Mouse (Mus musculus) embryonic facial prominence, embryonic 15.5 days (tissue): Measurements from ENCODE around the gene Lrrc30. TPM values are rescaled to one million over a fixed set of nuclear protein-coding genes. Genes with fewer than 3 reads are reported as not detected.
A peak's percentile ranks its signal among the peaks of the same experiment; 100 is the strongest.

ENCODE experiments used
- ATAC-seq: fragments of 200-750 bp; cut with Nextera tagmentation; 2 replicates; pipeline ENCODE4 v1.8.0; 2017; ENCODE audit warnings: low read depth, moderate TSS enrichment; ENCODE audit not compliant: insufficient number of reproducible peaks, low FRiP score, low TSS enrichment
- H3K27ac ChIP-seq: fragments of 300-500 bp; sonication (generic); replicated peaks from 2 replicates; pipeline ENCODE4 v1.5.1; 2015; ENCODE audit warnings: mild to moderate bottlenecking, inconsistent platforms
- H3K27me3 ChIP-seq: fragments of 300-500 bp; sonication (generic); 2 replicates; pipeline ENCODE4 v1.6.1; 2015; ENCODE audit warnings: inconsistent platforms
- H3K36me3 ChIP-seq: fragments of 300-500 bp; sonication (generic); 2 replicates; pipeline ENCODE4 v1.6.1; 2015; ENCODE audit warnings: mild to moderate bottlenecking, inconsistent platforms
- H3K4me1 ChIP-seq: fragments of 300-500 bp; sonication (generic); 2 replicates; pipeline ENCODE4 v1.6.1; 2015; ENCODE audit warnings: inconsistent platforms
- H3K4me2 ChIP-seq: fragments of 300-500 bp; sonication (generic); replicated peaks from 2 replicates; pipeline ENCODE4 v1.6.1; 2015; ENCODE audit warnings: mild to moderate bottlenecking, inconsistent platforms
- H3K4me3 ChIP-seq: fragments of 300-500 bp; sonication (generic); replicated peaks from 2 replicates; pipeline ENCODE4 v1.5.1; 2015; ENCODE audit warnings: mild to moderate bottlenecking, inconsistent platforms
- H3K9ac ChIP-seq: fragments of 300-500 bp; sonication (generic); 2 replicates; pipeline ENCODE4 v1.6.1; 2015; ENCODE audit warnings: inconsistent platforms
- H3K9me3 ChIP-seq: fragments of 300-500 bp; sonication (generic); replicated peaks from 2 replicates; pipeline ENCODE4 v1.6.1; 2016; ENCODE audit warnings: inconsistent platforms
- WGBS: fragments of 180-500 bp; shearing (Covaris S2); methylation state at CpG from one replicate; pipeline ENCODE4 v1.1.7; 2015; 5-methylcytosine and 5-hydroxymethylcytosine counted together
- polyA plus RNA-seq: library from polyadenylated mRNA; unstranded; fragments of >200 nt; fragmentation: Nextera tagmentation; extraction: Ambion mirVana; gene quantifications from 2 replicates; pipeline ENCODE4 v1.2.1, GENCODE M21; 2015

Gene Lrrc30
- 0.24 and 1.0 TPM in 2 replicates for polyA plus RNA-seq

GRCm38 (mm10) chr17:67632676-67633339, at the start of gene Lrrc30:
Lrrc30 (minus strand) TSS chr17:67632723.
- Histone ChIP-seq H3K4me1 (peaks cover 6% of the 10 kb centered on the region; the same call in 1 of the 2 replicates), H3K4me3 (no peak within 1 kb of the TSS), H3K36me3 (no peaks in the 10 kb centered on the region), H3K27me3 (no peaks in the 10 kb centered on the region), H3K4me2 (no peak within 1 kb of the TSS), H3K9me3 (no peaks in the 10 kb centered on the region), H3K27ac (no peak within 1 kb of the TSS), H3K9ac (no peak within 1 kb of the TSS)
- 56% methylated on average over 13 of the region's 13 CpGs for WGBS
- ATAC-seq = peak; percentile 66; the same call in 1 of the 2 replicates

- Histone ChIP-seq H3K4me2 (no peak overlapping the region), H3K27ac (no peak overlapping the region), H3K36me3 (no peaks in the 10 kb centered on the region), H3K9ac (no peak overlapping the region), H3K27me3 (no peaks in the 10 kb centered on the region), H3K9me3 (no peaks in the 10 kb centered on the region), H3K4me3 (no peak overlapping the region), H3K4me1 (no peaks in the 10 kb centered on the region)
- ATAC-seq = no peak
- 73% methylated on average over 6 of the region's 6 CpGs for WGBS
Observed at GRCm38 (mm10) chr17:67681084-67681483, 48.6 kb upstream of the Lrrc30 start.

- H3K9ac ChIP-seq = no peak overlapping the region
- no peaks in the 10 kb centered on the region for H3K4me1 ChIP-seq
- no peak overlapping the region for H3K4me3 ChIP-seq
- 84% methylated on average over 1 of the region's 1 CpGs for WGBS
- H3K27me3 ChIP-seq = no peaks in the 10 kb centered on the region
- no peak overlapping the region for H3K27ac ChIP-seq
- no peak for ATAC-seq
- H3K36me3 ChIP-seq = no peaks in the 10 kb centered on the region
- H3K4me2 ChIP-seq = no peak overlapping the region
- no peaks in the 10 kb centered on the region for H3K9me3 ChIP-seq
Observed at GRCm38 (mm10) chr17:67678576-67678975, 46.1 kb upstream of the Lrrc30 start.

GRCm38 (mm10) chr17:67667981-67668380, 35.5 kb upstream of the Lrrc30 start:
- no peak for ATAC-seq
- H3K9me3 ChIP-seq = no peaks in the 10 kb centered on the region
- H3K9ac ChIP-seq = no peak overlapping the region
- no peaks in the 10 kb centered on the region for H3K27me3 ChIP-seq
- no peak overlapping the region for H3K4me3 ChIP-seq
- no peaks in the 10 kb centered on the region for H3K36me3 ChIP-seq
- H3K27ac ChIP-seq = no peak overlapping the region
- no peaks in the 10 kb centered on the region for H3K4me1 ChIP-seq
- H3K4me2 ChIP-seq = no peak overlapping the region
- WGBS = 14% methylated on average over 3 of the region's 3 CpGs

- 66% methylated on average over 5 of the region's 5 CpGs for WGBS
- no peak overlapping the region for H3K4me3 ChIP-seq
- no peaks in the 10 kb centered on the region for H3K27me3 ChIP-seq
- no peaks in the 10 kb centered on the region for H3K4me1 ChIP-seq
- ATAC-seq = no peak
- H3K4me2 ChIP-seq = no peak overlapping the region
- no peak overlapping the region for H3K9ac ChIP-seq
- H3K27ac ChIP-seq = no peak overlapping the region
- H3K36me3 ChIP-seq = no peaks in the 10 kb centered on the region
- no peaks in the 10 kb centered on the region for H3K9me3 ChIP-seq
Observed at GRCm38 (mm10) chr17:67666981-67667380, 34.5 kb upstream of the Lrrc30 start.

GRCm38 (mm10) chr17:67664299-67664698, 31.8 kb upstream of the Lrrc30 start:
- H3K27me3 ChIP-seq = no peaks in the 10 kb centered on the region
- H3K27ac ChIP-seq = no peak overlapping the region
- H3K9me3 ChIP-seq = no peaks in the 10 kb centered on the region
- no peaks in the 10 kb centered on the region for H3K4me1 ChIP-seq
- H3K9ac ChIP-seq = no peak overlapping the region
- no peak for ATAC-seq
- no peaks in the 10 kb centered on the region for H3K36me3 ChIP-seq
- no peak overlapping the region for H3K4me3 ChIP-seq
- 77% methylated on average over 3 of the region's 3 CpGs for WGBS
- no peak overlapping the region for H3K4me2 ChIP-seq

GRCm38 (mm10) chr17:67651506-67651905, 19.0 kb upstream of the Lrrc30 start:
- no peak for ATAC-seq

GRCm38 (mm10) chr17:67641627-67642026, 9.1 kb upstream of the Lrrc30 start:
- no peaks in the 10 kb centered on the region for H3K9me3 ChIP-seq
- no peak overlapping the region for H3K9ac ChIP-seq
- no peaks in the 10 kb centered on the region for H3K36me3 ChIP-seq
- no peaks in the 10 kb centered on the region for H3K27me3 ChIP-seq
- no peak overlapping the region for H3K4me3 ChIP-seq
- 0 out of 2 replicates have a peak, but pooled peaks cover 6% of the 10 kb centered on the region for H3K4me1 ChIP-seq
- no peak overlapping the region for H3K4me2 ChIP-seq
- no peak overlapping the region for H3K27ac ChIP-seq
- no peak for ATAC-seq

More at GRCm38 (mm10) chr17:67651506-67651905, 19.0 kb upstream of the Lrrc30 start:
- no peak overlapping the region for H3K27ac ChIP-seq
- no peaks in the 10 kb centered on the region for H3K27me3 ChIP-seq
- H3K4me2 ChIP-seq = no peak overlapping the region
- H3K9me3 ChIP-seq = no peaks in the 10 kb centered on the region
- H3K9ac ChIP-seq = no peak overlapping the region
- 13% methylated on average over 4 of the region's 4 CpGs for WGBS
- H3K4me1 ChIP-seq = no peaks in the 10 kb centered on the region
- H3K4me3 ChIP-seq = no peak overlapping the region
- no peaks in the 10 kb centered on the region for H3K36me3 ChIP-seq

GRCm38 (mm10) chr17:67638119-67638810, 5.7 kb upstream of the Lrrc30 start:
- Histone ChIP-seq H3K36me3 (no peaks in the 10 kb centered on the region), H3K27ac (no peak overlapping the region), H3K4me1 (0 out of 2 replicates have a peak, but pooled peaks cover 6% of the 10 kb centered on the region), H3K27me3 (no peaks in the 10 kb centered on the region), H3K4me3 (no peak overlapping the region), H3K4me2 (no peak overlapping the region), H3K9ac (no peak overlapping the region), H3K9me3 (no peaks in the 10 kb centered on the region)
- ATAC-seq = no peak
- WGBS = 65% methylated on average over 10 of the region's 10 CpGs

- Histone ChIP-seq H3K9me3 (no peaks in the 10 kb centered on the region), H3K36me3 (no peaks in the 10 kb centered on the region), H3K4me1 (0 out of 2 replicates have a peak, but pooled peaks cover 6% of the 10 kb centered on the region), H3K4me3 (no peak overlapping the region), H3K4me2 (no peak overlapping the region), H3K9ac (no peak overlapping the region), H3K27me3 (no peaks in the 10 kb centered on the region), H3K27ac (no peak overlapping the region)
- WGBS = 81% methylated on average over 2 of the region's 2 CpGs
- no peak for ATAC-seq
Observed at GRCm38 (mm10) chr17:67636951-67637350, 4.4 kb upstream of the Lrrc30 start.

- WGBS = 61% methylated on average over 3 of the region's 3 CpGs
- Histone ChIP-seq H3K4me1 (0 out of 2 replicates have a peak, but pooled peaks cover 6% of the 10 kb centered on the region), H3K9me3 (no peaks in the 10 kb centered on the region), H3K4me2 (no peak overlapping the region), H3K4me3 (no peak overlapping the region), H3K27me3 (no peaks in the 10 kb centered on the region), H3K36me3 (no peaks in the 10 kb centered on the region), H3K27ac (no peak overlapping the region), H3K9ac (no peak overlapping the region)
- no peak for ATAC-seq
Observed at GRCm38 (mm10) chr17:67636304-67636703, 3.8 kb upstream of the Lrrc30 start.
